Mouse (Mus musculus): ENCODE data around the gene Sf3b3. TPM values are rescaled to one million over a fixed set of nuclear protein-coding genes. Genes with fewer than 3 reads are reported as not detected.
A peak's percentile ranks its signal among the peaks of the same experiment; 100 is the strongest.

Sf3b3 gene
- 203 and 205 TPM in 2 replicates for polyA plus RNA-seq (2014; fragmentation: Nextera tagmentation; extraction: Ambion mirVana)

DNA sequence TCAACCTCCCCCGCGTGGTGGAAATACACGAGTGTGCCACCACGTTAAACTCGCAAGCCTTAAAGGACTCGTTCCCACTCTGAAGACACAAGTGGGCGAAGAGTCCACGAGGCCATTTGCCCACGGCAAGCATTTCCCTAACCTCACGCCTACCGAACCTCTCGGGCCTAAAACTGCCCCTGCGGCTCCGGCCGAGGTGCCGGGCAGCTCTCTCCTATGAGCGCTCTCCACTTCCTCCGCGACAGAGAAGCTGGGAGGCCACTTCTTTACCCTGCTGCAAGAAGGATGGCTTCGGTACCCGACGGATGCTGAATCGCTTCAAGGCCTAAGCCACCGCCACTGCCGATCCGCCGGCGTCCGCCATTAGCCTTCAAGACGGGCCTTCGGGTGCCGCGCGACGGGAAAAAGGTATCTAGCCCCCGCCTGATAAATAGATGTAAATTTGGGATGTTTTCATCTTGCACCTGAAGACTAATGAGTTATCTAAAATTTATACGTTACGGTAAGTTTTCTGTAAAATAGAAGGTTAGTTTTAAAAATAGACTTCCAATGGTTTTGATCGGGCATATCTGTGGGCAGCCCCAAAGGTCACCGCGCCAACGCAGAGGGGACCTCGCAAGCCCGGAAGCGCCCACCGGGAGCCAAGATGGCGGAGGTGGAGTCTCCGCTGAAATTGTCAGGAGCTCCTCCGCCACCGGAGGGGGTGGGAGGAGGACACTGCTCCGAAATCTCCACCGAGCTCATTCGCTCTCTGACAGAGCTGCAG lies at the start of gene Sf3b3, which contains the start of gene Cog4:
Gene Sf3b3 (minus strand): TSS at position 383 of the 766 bp plus-strand sequence.
Gene Cog4 (plus strand): TSS at position 196 of the 766 bp plus-strand sequence.
- H3K36me3 ChIP-seq (ENCODE audit: control insufficient read depth, insufficient read depth, low read length), result peaks cover 20% of the 10 kb centered on the region
- peak; percentile 98 for DNase-seq (ENCODE audit: low spot score, missing footprints)

DNA sequence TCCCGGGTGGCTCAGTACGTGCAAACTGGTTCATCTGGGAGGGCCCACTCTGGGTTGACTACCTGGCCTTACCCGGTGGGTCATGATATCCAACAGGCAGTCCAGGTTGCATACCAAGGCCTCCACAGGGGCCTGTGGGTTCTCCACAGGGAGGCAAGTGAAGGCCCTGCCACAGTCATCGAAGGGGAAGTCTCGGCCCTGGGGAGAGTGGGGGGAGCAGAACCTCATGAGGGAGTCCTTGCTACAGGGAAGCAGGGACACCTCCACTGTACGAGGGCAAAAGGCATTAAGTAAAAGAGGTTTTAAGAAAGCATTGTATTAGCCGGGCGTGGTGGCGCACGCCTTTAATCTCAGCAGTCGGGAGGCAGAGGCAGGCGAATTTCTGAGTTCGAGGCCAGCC lies 49.2 kb upstream of the Sf3b3 start:
- Histone ChIP-seq H3K9me3 (ENCODE audit: control insufficient read depth, low read length) (no peaks in the 10 kb centered on the region), H3K27me3 (ENCODE audit: control insufficient read depth, insufficient read depth, low read length) (no peaks in the 10 kb centered on the region), H3K27ac (ENCODE audit: low read depth, low read length) (no peak overlapping the region), H3K4me3 (ENCODE audit: low read depth, low read length) (no peak overlapping the region), H3K4me2 (no peak overlapping the region), H3K9ac (ENCODE audit: low read length) (no peak overlapping the region), H3K4me1 (ENCODE audit: control insufficient read depth, insufficient read depth, low read length) (no peaks in the 10 kb centered on the region), H3K36me3 (ENCODE audit: control insufficient read depth, insufficient read depth, low read length) (no peaks in the 10 kb centered on the region)
- ATAC-seq (ENCODE audit: low FRiP score) (no peak), DNase-seq (ENCODE audit: low spot score, missing footprints) (no peak)
- 96% methylated on average over 13 of the region's 13 CpGs for WGBS

More for the DNA sequence above, at the start of gene Sf3b3, which contains the start of gene Cog4:
- WGBS, result under 1% methylated on average over 53 of the region's 53 CpGs
- peak within 1 kb of the TSS; percentile 86 for H3K4me2 ChIP-seq
- H3K27me3 ChIP-seq (ENCODE audit: control insufficient read depth, insufficient read depth, low read length), result no peaks in the 10 kb centered on the region
- peaks cover 13% of the 10 kb centered on the region for H3K4me1 ChIP-seq (ENCODE audit: control insufficient read depth, insufficient read depth, low read length)
- peak; percentile 92 for ATAC-seq (ENCODE audit: low FRiP score)
- H3K9me3 ChIP-seq (ENCODE audit: control insufficient read depth, low read length), result no peaks in the 10 kb centered on the region
- H3K9ac ChIP-seq (ENCODE audit: low read length), result peak within 1 kb of the TSS; percentile 97
- H3K4me3 ChIP-seq (ENCODE audit: low read depth, low read length), result peak within 1 kb of the TSS; percentile 96
- peak within 1 kb of the TSS; percentile 85 for H3K27ac ChIP-seq (ENCODE audit: low read depth, low read length)

DNA sequence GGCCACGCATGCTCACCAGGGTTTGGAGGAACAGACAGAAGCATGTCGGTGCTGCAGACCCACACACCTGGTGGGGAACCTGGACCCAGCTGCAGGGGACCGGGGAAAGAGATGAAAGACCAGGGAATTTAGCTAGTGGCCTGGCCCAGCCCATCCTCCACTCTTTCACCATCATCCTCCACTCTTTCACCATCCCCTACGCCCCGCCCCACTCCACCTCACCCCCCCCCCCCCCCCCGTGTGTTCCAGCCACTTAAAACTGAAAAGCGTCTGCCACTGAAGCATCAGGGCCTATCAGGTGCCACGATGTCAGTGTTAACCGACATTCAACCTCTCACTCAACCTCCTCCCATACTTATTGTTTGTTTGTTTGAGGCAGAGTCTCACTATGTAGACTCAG lies 48.7 kb upstream of the Sf3b3 start:
- no peaks in the 10 kb centered on the region for H3K9me3 ChIP-seq (ENCODE audit: control insufficient read depth, low read length)
- H3K9ac ChIP-seq (ENCODE audit: low read length), result no peak overlapping the region
- H3K27ac ChIP-seq (ENCODE audit: low read depth, low read length), result no peak overlapping the region
- H3K4me2 ChIP-seq, result no peak overlapping the region
- H3K4me1 ChIP-seq (ENCODE audit: control insufficient read depth, insufficient read depth, low read length), result no peaks in the 10 kb centered on the region
- ATAC-seq (ENCODE audit: low FRiP score) (no peak), DNase-seq (ENCODE audit: low spot score, missing footprints) (no peak)
- WGBS, result 75% methylated on average over 7 of the region's 9 CpGs
- H3K27me3 ChIP-seq (ENCODE audit: control insufficient read depth, insufficient read depth, low read length), result no peaks in the 10 kb centered on the region
- no peak overlapping the region for H3K4me3 ChIP-seq (ENCODE audit: low read depth, low read length)
- H3K36me3 ChIP-seq (ENCODE audit: control insufficient read depth, insufficient read depth, low read length), result no peaks in the 10 kb centered on the region

DNA sequence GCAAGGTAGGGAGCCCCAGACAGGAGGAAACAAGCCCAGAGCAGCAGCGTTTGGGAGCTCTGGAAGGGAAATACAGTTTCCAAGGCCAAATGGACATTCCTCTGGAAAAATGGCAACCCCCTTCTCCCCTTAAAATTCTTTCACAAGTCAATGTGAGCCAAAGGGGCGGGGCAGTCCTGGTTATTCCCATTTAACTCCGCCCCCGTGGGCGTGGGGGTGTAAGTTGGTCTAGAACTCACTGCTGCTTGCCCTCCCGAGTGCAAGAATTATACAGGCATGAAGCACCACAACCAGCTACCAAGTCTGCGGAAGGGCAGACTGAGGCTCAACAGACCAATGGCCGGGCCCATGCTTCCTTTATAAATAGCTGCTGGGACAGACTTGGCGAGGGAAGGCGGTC lies 48.3 kb upstream of the Sf3b3 start:
- Histone ChIP-seq H3K27ac (ENCODE audit: low read depth, low read length) (no peak overlapping the region), H3K36me3 (ENCODE audit: control insufficient read depth, insufficient read depth, low read length) (no peaks in the 10 kb centered on the region), H3K9ac (ENCODE audit: low read length) (no peak overlapping the region), H3K4me2 (no peak overlapping the region), H3K9me3 (ENCODE audit: control insufficient read depth, low read length) (no peaks in the 10 kb centered on the region), H3K27me3 (ENCODE audit: control insufficient read depth, insufficient read depth, low read length) (no peaks in the 10 kb centered on the region), H3K4me1 (ENCODE audit: control insufficient read depth, insufficient read depth, low read length) (no peaks in the 10 kb centered on the region), H3K4me3 (ENCODE audit: low read depth, low read length) (no peak overlapping the region)
- 90% methylated on average over 10 of the region's 10 CpGs for WGBS
- no peak for DNase-seq (ENCODE audit: low spot score, missing footprints)
- ATAC-seq (ENCODE audit: low FRiP score), result no peak

DNA sequence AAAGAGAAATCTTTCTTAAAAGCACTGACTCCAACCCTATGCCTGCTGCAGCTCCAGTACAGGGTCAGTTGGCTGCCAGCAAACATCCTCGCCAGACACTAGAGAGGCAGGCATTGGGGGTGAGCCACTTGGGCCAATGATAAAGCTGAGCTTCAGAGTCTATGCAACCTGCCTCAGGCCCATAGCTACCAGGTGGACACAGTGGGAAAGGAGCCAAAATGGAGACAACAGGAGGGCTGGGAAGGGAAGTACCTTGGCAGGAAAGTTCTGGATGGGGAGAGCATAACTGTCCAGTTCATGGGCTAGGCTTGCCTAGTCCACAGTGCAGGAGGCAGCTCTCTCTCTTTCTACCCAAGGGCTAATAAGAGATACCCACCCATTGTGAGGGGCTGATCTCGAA lies 46.3 kb upstream of the Sf3b3 start:
- ATAC-seq (ENCODE audit: low FRiP score) (no peak), DNase-seq (ENCODE audit: low spot score, missing footprints) (no peak)
- Histone ChIP-seq H3K9me3 (ENCODE audit: control insufficient read depth, low read length) (no peaks in the 10 kb centered on the region), H3K9ac (ENCODE audit: low read length) (no peak overlapping the region), H3K4me1 (ENCODE audit: control insufficient read depth, insufficient read depth, low read length) (no peaks in the 10 kb centered on the region), H3K27me3 (ENCODE audit: control insufficient read depth, insufficient read depth, low read length) (no peaks in the 10 kb centered on the region), H3K27ac (ENCODE audit: low read depth, low read length) (no peak overlapping the region), H3K36me3 (ENCODE audit: control insufficient read depth, insufficient read depth, low read length) (peaks cover 7% of the 10 kb centered on the region; the same call in 1 of the 2 replicates), H3K4me2 (no peak overlapping the region), H3K4me3 (ENCODE audit: low read depth, low read length) (no peak overlapping the region)
- 90% methylated on average over 2 of the region's 2 CpGs for WGBS

DNA sequence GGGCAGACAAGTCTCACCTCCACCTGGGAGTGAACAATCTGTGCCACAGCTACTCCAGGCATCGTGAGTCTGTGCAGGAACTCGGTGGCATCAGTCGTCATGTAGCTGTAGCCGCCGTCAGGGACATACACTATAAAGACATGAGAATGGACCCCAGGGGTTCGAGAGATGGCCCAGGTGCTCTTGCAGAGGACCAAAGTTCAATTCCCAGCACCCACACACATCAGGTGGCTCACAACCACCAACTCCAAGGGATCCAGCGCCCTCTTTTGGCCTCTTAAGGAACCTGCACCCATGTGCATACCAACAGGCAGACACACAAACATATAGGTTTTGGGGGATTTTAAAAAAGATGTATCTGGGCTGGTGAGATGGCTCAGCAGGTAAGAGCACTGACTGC lies 45.5 kb upstream of the Sf3b3 start:
- no peaks in the 10 kb centered on the region for H3K4me1 ChIP-seq (ENCODE audit: control insufficient read depth, insufficient read depth, low read length)
- H3K9ac ChIP-seq (ENCODE audit: low read length), result no peak overlapping the region
- DNase-seq (ENCODE audit: low spot score, missing footprints) (no peak), ATAC-seq (ENCODE audit: low FRiP score) (no peak)
- no peak overlapping the region for H3K4me3 ChIP-seq (ENCODE audit: low read depth, low read length)
- no peak overlapping the region for H3K4me2 ChIP-seq
- 92% methylated on average over 7 of the region's 7 CpGs for whole genome bisulfite sequencing
- H3K27me3 ChIP-seq (ENCODE audit: control insufficient read depth, insufficient read depth, low read length), result no peaks in the 10 kb centered on the region
- H3K9me3 ChIP-seq (ENCODE audit: control insufficient read depth, low read length), result no peaks in the 10 kb centered on the region
- H3K36me3 ChIP-seq (ENCODE audit: control insufficient read depth, insufficient read depth, low read length), result peaks cover 7% of the 10 kb centered on the region; the same call in 1 of the 2 replicates
- H3K27ac ChIP-seq (ENCODE audit: low read depth, low read length), result no peak overlapping the region

DNA sequence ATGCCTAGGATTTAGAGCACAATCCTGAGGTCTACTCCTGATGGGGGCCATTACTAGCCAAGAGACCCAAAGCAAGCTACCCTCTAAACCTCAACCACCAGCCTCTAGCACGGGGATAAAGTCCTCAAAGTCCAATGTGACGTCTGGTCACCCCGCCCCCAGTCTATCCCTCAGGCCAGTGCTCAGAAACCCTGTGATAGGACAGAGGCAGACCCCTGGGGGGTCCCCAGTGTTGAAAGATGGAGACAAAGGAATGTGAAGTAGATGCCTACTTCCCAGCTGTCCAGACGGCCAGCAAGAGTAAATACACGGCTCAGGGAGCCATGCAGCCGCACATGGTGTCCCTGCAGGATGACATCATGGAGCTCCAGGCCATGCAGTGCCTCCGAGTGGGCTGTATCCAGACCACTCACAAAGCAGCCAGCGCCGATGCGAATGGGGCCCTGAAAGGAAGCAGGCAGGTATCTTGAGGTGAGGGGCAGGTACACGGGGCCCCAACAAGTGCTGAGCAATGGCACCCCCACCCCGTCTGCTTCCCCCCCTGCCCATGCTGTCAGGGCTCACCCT lies 43.4 kb upstream of the Sf3b3 start:
- no peak overlapping the region for H3K27ac ChIP-seq (ENCODE audit: low read depth, low read length)
- 73% methylated on average over 12 of the region's 12 CpGs for WGBS
- ATAC-seq (ENCODE audit: low FRiP score), result no peak
- H3K27me3 ChIP-seq (ENCODE audit: control insufficient read depth, insufficient read depth, low read length), result no peaks in the 10 kb centered on the region
- H3K4me1 ChIP-seq (ENCODE audit: control insufficient read depth, insufficient read depth, low read length), result no peaks in the 10 kb centered on the region
- H3K9ac ChIP-seq (ENCODE audit: low read length), result no peak overlapping the region
- H3K36me3 ChIP-seq (ENCODE audit: control insufficient read depth, insufficient read depth, low read length), result peaks cover 7% of the 10 kb centered on the region; the same call in 1 of the 2 replicates
- H3K4me3 ChIP-seq (ENCODE audit: low read depth, low read length), result no peak overlapping the region
- no peak for DNase-seq (ENCODE audit: low spot score, missing footprints)
- no peaks in the 10 kb centered on the region for H3K9me3 ChIP-seq (ENCODE audit: control insufficient read depth, low read length)
- no peak overlapping the region for H3K4me2 ChIP-seq

DNA sequence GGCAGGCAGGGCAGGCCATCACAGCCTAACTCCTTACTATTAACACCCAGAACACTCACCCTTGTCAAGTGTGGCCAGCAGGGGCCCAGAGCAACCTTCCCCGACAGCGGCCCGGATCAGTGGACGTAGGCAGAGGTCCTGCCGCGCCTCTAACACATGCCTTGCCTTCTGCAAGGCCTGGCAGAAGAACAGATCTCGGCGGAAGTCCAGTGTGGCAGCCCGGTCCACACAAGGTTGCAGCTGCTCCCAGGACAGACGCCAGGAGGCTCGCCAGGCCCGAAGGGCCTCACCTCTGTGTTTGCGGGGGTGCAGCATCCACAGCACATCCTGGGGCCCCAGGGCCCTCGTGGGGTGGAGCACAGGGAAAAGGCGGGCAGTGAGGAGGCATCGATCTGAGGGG lies 42.3 kb upstream of the Sf3b3 start:
- Histone ChIP-seq H3K36me3 (ENCODE audit: control insufficient read depth, insufficient read depth, low read length) (peaks cover 7% of the 10 kb centered on the region; the same call in 1 of the 2 replicates), H3K9ac (ENCODE audit: low read length) (no peak overlapping the region), H3K4me2 (no peak overlapping the region), H3K4me3 (ENCODE audit: low read depth, low read length) (no peak overlapping the region), H3K4me1 (ENCODE audit: control insufficient read depth, insufficient read depth, low read length) (no peaks in the 10 kb centered on the region), H3K9me3 (ENCODE audit: control insufficient read depth, low read length) (no peaks in the 10 kb centered on the region), H3K27me3 (ENCODE audit: control insufficient read depth, insufficient read depth, low read length) (no peaks in the 10 kb centered on the region), H3K27ac (ENCODE audit: low read depth, low read length) (no peak overlapping the region)
- DNase-seq (ENCODE audit: low spot score, missing footprints), result no peak
- 90% methylated on average over 16 of the region's 16 CpGs for WGBS
- no peak for ATAC-seq (ENCODE audit: low FRiP score)

DNA sequence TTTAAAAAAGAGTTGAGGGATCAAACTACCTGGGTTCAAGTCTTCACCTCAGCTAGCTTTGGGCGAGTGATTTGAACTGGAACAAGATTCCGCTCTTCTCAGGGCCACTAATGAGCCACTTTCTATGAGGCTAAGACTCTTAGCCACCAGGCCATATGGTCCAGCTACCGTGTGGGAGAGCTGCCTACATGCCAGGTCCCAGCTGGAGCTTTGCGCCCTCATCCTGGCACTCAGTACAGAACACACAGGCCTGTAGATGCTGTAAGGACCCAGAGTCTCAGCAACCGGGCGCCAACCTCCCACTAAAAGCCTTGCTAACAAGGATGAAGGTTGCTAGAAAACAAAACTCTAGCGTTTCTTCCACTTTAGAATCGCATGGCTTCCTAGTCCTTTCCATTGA lies 41.9 kb upstream of the Sf3b3 start:
- no peaks in the 10 kb centered on the region for H3K4me1 ChIP-seq (ENCODE audit: control insufficient read depth, insufficient read depth, low read length)
- peaks cover 8% of the 10 kb centered on the region; the same call in 1 of the 2 replicates for H3K36me3 ChIP-seq (ENCODE audit: control insufficient read depth, insufficient read depth, low read length)
- no peak overlapping the region for H3K27ac ChIP-seq (ENCODE audit: low read depth, low read length)
- ATAC-seq (ENCODE audit: low FRiP score) (no peak), DNase-seq (ENCODE audit: low spot score, missing footprints) (no peak)
- no peak overlapping the region for H3K4me2 ChIP-seq
- no peak overlapping the region for H3K4me3 ChIP-seq (ENCODE audit: low read depth, low read length)
- H3K9me3 ChIP-seq (ENCODE audit: control insufficient read depth, low read length), result no peaks in the 10 kb centered on the region
- no peaks in the 10 kb centered on the region for H3K27me3 ChIP-seq (ENCODE audit: control insufficient read depth, insufficient read depth, low read length)
- WGBS, result 94% methylated on average over 8 of the region's 8 CpGs
- H3K9ac ChIP-seq (ENCODE audit: low read length), result no peak overlapping the region
